Mouse (Mus musculus): ENCODE measurements around the gene Ophn1.

GRCm38 (mm10) chrX:98701635-98702034 lies 189.2 kb downstream of the Ophn1 start:
- TF ChIP-seq POLR2A (IDR thresholded peaks at IDR 0.05; ENCODE audit: insufficient read depth, low read depth, low read length) (no peak), EP300 (IDR thresholded peaks at IDR 0.05; ENCODE audit: insufficient read depth, low read depth, low read length) (0 out of 2 replicates have a peak, but pooled peaks have one; percentile 59)
